Mouse (Mus musculus): ENCODE measurements around the gene Siglec1.
A peak's percentile ranks its signal among the peaks of the same experiment; 100 is the strongest.

The Siglec1 gene

DNA sequence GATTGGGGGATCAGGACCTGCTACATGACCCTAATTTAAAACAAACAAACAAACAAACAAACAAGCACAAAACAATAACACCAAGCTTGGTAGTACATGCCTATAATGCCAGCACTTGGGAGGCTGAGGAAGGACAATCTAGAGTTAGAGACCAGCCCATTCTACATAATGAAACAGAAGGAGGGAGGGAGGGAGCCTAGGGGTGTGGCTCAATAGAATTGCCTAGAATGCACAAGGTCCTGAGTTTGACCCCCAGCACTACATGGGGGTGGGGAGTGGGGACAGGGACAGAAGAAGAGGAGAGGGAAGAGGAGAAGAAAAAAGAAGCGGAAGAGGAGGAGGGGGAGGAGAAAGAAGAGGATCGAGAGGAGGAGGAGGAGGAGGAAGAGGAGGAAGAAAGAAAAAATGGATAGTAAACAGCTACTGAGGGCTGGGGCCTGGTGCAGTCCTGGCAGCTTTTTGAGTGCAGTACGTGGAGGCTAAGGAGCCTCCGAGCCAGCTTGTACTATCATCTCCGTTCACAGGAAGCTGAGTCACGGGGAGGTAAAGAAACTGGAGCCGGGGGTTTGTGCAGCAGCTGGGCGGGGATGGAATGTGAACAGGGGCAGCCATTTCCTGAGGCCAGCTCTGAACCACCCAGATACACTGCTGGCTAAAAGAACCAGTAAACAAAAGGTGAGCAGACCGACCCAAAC lies 9.7 kb upstream of the Siglec1 start:
- DNase-seq: peak; percentile 65 to 79

GRCm38 (mm10) chr2:131094823-131095222 lies 8.3 kb upstream of the Siglec1 start:
- peak; percentile 78 to 85 for DNase-seq

DNA sequence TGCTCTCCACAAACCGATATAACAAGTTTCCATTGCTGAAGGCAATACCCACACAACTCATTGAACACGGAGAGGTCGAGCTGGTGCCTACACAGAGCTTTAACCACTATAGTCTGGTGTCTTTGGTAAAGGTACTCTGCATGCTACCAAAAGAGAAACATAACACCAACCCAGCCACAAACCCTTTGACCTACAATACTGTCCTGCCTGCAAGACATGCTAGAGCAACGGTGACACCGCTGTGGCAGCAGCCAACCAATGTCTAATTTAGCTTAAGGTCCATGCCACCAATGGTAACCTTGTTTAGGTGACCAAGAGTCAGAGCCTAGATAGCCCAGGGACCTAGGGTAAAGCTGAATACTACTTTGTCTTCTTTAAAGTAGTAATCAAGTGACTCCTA lies 7.0 kb upstream of the Siglec1 start:
- no peak for DNase-seq

DNA sequence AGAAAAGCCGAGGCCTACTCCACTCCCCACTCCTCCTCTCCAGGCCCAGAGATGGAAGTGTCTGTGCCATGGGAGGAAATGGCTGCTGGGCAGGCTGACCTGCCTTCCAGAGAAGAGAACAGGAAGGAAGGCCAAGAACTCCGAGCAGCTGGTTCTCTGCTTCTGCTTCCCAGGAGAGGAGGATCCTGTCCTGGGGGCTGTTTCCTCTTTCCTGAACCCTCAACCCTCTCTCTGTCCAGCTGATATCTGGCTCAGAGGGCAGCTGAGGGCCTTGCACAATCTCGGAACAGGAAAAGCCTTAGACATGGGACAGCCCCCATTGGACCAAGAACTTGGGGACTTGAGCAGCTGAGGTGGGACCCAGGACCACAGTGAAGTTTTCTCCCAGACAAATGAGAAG lies 4.3 kb upstream of the Siglec1 start:
- DNase-seq: peak; percentile 43 to 44

GRCm38 (mm10) chr2:131089634-131090033 lies 3.1 kb upstream of the Siglec1 start:
- DNase-seq: peak in 1 of 2 experiments; percentile 23

DNA sequence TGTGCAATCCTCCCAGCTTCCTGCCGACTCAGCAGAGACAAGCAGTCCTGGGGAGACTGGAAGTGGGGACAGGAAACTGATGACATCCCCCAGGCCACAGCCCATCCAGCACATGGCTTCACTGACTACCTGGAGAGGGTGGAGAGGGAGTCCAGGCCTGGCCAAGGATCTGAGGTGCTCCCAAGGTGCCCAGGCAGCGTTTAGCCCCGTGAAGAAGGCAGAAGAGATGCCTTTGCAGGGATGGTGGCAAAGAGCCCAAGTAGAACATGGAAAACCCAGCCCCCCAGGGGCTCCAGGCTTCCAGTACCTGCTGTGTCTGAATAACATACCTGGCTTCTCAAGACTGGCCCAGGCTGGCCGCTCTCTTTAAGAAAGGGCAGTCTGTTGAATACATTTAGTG lies 2.0 kb upstream of the Siglec1 start:
- peak in 1 of 2 experiments; percentile 22 for DNase-seq

GRCm38 (mm10) chr2:131084206-131084605 lies 2.4 kb downstream of the Siglec1 start:
- DNase-seq: peak in 1 of 2 experiments; percentile 7

GRCm38 (mm10) chr2:131080507-131080906 lies 6.1 kb downstream of the Siglec1 start:
- DNase-seq: no peak

DNA sequence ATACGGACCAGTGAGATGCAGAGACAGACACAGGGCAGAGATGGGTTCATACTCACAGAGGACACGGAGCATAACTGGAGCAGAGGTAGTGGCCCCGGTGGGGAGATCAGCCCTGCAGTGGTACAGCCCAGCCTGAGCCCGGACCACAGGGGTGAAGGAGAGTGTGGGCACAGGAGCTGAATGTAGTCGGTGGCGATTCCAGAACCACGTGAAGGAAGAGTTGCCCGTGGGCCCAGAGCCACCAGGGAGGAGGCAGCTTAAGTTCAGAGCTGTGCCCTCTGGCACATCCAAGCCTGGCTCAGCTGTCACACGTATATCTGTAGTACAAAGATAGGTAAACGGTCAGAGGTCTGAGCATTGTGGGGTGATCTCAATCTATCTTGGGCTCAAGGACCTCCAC lies 14.0 kb downstream of the Siglec1 start:
- no peak for DNase-seq

DNA sequence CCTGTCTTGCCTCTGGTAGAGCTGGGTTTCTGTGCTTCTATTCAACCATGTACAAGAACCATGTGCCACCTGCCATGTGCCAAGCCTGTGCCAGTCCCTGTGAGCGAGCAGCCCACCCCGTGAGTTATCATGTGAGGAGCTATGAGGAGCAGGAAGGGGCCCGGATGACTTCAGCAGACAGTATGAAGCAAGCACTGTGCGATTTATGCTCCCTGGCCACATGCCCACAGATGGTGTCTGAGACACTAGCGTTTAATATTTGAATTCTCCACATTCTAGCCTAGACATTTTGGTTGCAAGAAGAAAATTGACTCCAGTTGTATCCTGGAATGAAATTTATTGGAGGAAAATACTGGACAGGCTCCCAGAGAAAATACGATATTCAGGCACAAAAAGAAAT lies 19.1 kb downstream of the Siglec1 start:
- DNase-seq: peak; percentile 47 to 62

GRCm38 (mm10) chr2:131066342-131066741 lies 20.2 kb downstream of the Siglec1 start:
- peak in 1 of 2 experiments; percentile 17 for DNase-seq

GRCm38 (mm10) chr2:131063404-131063864 lies 23.1 kb downstream of the Siglec1 start, which contains the start of gene Adam33:
Gene Adam33, minus strand, starts transcription at chr2:131063814.
- DNase-seq: peak; percentile 35 to 47

GRCm38 (mm10) chr2:131061607-131062006 lies 25.0 kb downstream of the Siglec1 start:
- DNase-seq: no peak

GRCm38 (mm10) chr2:131060784-131061183 lies 25.8 kb downstream of the Siglec1 start:
- peak in 1 of 2 experiments; percentile 11 for DNase-seq

DNA sequence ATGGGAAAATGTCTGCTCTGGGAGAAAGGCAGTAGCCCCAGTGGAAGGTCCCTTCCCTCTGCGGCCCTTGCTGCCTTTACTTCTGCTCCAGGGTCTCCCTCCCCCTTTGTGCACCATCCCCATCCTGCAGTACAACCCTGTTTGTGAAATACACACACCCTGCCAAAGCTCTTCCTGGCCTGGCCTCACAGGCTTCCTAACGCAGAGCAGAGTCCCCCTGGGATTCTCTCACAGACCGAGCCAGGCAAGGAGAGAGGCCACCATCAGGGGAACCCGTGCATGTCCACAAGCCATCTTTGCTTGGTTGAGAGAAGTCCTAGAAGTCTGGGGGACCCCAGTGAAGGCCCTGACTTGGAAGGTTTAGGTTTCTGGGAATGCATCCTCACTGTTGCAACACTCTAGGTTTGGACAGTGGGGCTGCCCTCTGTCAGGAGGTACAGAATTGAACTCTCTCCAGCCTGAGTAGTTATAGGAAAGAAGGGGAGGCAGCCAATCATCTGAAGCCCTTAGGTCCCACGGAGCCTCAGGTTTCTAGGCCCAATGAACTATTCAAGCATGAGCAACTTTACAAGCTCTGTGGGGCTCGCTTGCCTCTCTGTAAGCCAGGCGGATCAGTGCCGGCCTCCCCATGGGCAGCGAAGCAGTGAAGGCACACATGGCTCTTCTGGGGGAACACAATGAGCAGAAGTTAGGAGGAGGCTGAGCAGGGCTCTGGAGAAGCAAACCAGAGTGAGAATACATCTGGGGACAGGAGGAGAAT lies 26.6 kb downstream of the Siglec1 start:
- DNase-seq: peak in 1 of 2 experiments; percentile 39

DNA sequence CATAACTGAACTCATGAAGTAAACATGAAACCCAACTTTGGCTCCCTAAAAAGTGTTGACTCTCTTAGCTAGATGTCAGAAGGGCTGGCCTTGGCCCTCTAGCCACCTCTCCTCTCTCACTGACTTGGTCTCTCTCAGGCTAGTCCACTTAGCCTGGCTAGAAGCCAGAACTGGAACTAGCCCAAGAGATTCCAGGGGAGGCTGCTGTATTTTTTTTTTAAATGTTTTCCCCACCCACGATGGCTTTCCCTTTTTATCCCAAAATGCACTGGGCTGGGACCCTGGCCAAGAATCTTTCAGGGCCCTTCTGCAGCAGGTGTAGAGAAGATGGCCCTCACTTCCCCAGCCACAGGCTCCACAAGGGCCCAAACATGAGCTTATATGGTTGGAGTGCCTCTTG lies 27.2 kb downstream of the Siglec1 start:
- DNase-seq: peak; percentile 59 to 69

DNA sequence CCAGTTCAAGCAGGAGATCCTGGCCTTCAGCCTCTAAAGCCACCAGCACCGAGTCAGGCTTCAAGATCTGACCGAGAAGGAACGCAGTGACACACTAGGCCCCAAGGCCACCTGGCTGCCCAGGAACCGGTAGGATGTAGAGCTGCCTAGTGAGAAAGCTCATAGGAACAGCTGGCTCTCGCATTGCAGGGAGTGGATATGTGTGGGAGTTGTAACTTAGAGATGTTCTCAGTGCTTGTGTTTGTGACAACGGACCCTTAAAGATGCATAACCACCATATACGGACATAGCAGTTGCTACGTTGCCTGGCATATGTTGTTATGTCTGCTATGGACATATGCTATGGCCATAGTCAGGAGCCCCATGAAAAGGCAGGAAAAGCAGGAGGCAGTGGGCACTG lies 27.9 kb downstream of the Siglec1 start:
- DNase-seq: peak in 1 of 2 experiments; percentile 11

GRCm38 (mm10) chr2:131056191-131056590 lies 30.4 kb downstream of the Siglec1 start:
- DNase-seq: peak; percentile 21 to 42

GRCm38 (mm10) chr2:131055631-131056030 lies 30.9 kb downstream of the Siglec1 start:
- peak; percentile 58 to 77 for DNase-seq

DNA sequence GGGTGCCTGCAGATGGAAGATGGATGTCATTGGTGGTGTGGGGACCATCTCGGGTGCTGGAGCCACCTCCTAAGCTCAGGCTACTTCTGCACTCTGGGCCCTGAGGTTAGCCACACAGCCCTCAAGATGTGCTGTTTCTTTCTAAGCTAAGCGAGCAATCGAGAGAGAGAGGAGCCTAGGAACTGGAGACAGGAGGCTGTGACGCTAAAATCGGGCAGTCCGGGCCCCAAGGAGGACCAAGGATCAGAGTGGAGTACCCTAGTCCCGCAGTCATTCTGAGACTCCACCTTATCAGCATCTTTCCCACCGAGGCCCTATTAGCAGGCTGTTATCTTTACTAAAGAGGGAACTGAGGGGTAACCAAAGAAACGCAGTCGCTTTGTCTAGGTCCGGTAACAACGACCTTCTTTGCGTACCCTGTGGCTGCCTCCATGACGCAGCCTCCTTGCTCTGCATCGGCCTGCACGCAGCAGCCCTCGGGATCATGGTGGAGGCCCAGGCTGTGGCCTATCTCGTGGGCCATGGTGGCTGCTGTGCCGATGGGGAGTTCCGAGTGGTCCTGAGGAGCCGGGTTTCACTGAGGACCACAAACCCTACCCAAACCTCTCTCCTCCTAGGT lies 31.8 kb downstream of the Siglec1 start:
- no peak for DNase-seq

- DNase-seq: peak in 1 of 2 experiments; percentile 27
Measured at GRCm38 (mm10) chr2:131053851-131054645, 32.5 kb downstream of the Siglec1 start.

DNA sequence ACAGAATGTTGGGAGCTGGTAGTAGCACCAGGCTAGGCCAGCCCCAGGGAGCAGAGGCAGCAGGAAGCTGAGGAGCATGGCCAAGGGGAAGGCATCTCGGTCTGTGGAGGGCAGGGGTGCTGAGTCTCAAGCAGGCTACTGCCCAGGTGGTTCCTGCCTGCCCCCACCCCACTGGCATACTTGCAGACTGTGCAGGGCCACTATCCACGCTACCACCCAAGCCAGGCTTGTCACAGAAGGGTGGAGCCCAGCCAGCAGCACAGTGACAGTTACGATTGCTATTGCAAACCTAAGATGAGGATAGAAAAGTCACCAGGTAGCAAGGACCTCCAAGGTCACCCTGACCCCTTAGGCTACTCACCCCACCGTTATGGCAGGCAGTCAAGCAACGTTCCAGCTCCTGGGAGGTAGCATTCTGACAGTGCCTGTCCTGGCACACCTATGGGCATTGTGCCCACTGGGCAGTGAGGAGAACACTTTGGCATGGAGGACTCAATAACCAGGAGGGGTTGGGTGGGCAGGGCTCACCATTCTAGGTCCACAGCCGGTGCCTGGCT lies 33.6 kb downstream of the Siglec1 start:
- no peak for DNase-seq
